Mouse (Mus musculus): ENCODE results near the gene Gstt2.

DNA sequence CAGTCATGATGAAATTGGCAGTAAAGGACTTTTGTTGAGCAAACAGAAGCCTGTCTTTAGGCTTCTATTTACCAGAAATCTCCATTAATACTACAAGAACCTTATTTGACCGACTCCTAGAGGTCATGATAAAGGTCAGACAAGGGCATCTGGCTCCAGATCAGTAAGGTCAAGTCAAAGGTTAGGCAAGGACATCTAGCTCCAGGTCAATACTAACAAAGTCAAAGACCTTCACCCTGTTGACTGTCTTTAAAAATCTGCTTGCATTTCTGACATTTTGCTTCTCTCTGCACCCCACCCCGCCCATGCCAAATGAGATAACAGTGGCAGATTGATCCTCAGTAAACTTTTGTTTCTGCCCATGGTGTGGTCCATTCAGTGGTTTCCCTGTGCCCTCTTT is 33.0 kb downstream of the Gstt2 start:
- no peak for TF ChIP-seq CTCF (IDR thresholded peaks at IDR 0.05; ENCODE audit: low read depth)
- TF ChIP-seq EP300 (IDR thresholded peaks at IDR 0.05; ENCODE audit: low read depth): no peak

All from liver, postnatal 0 days (tissue).